Mouse (Mus musculus): Measurements from ENCODE around the gene Pfdn6. TPM values are rescaled to one million over a fixed set of nuclear protein-coding genes. Genes with fewer than 3 reads are reported as not detected.

Gene Pfdn6
- polyA plus RNA-seq, 1 experiment from 2014 or later: 190 TPM

DNA sequence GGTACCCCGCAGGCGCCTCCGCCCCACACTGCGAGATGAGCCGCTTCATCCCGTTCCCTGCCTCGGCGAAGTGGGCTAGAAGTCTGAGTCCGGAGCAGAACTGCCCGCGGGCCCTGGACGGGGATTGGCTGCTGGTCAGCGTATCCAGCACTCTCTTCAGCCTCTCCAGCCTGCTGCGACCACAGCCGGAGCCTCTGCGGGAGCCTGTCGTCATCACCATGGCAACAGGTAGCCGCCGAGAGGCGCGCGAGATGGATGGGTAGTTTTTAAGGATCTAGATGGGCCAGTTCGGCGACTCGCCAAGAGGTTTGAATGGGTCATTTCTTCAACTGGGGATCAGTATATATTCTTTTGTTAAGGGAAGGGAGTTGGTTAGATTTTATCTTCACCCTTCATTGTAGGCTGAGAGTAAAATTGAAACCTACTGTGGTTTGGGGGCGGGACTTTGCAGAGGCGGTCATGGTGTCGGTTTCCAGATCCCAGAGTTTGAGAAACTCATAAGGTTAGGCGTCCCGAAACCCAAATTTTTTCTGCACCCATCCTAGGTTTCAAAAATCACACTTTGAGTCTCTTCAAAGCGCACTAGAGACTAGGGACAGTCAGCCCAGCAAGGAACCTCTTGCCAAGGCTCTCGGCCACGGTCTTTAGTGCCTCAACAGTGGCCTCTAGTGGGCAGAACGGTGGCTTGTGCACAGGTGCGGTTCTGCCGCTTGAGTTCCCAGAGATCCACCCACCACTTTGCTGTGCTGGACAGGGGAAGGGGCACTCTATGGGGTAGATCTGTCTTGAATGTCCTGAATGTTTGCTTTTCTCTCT is 19.7 kb downstream of the Pfdn6 start:
- peaks cover 20% of the 10 kb centered on the region for H3K4me1 ChIP-seq (ENCODE audit: control insufficient read depth, insufficient read depth, low read length)
- ATAC-seq (ENCODE audit: insufficient read depth, low FRiP score, low TSS enrichment): peak; percentile 60
- peak; percentile 85 for DNase-seq (ENCODE audit: low spot score)
- peak overlapping the region; percentile 43 for H3K4me3 ChIP-seq (ENCODE audit: low read depth, low read length)
- H3K27ac ChIP-seq (ENCODE audit: low read depth, low read length): 0 out of 2 replicates have a peak overlapping the region, but pooled peaks have one; percentile 56
- under 1% methylated on average over 36 of the region's 36 CpGs for WGBS
- no peaks in the 10 kb centered on the region for H3K9me3 ChIP-seq (ENCODE audit: control insufficient read depth, low read length)
- peak overlapping the region; percentile 98 for H3K4me2 ChIP-seq (ENCODE audit: low read depth)
- peak overlapping the region; percentile 60 for H3K9ac ChIP-seq (ENCODE audit: low read length)
- no peaks in the 10 kb centered on the region for H3K27me3 ChIP-seq (ENCODE audit: control insufficient read depth, insufficient read depth, low read length)
- H3K36me3 ChIP-seq (ENCODE audit: control insufficient read depth, insufficient read depth, low read length): no peaks in the 10 kb centered on the region; the same call in 1 of the 2 replicates

- no peak for ATAC-seq (ENCODE audit: insufficient read depth, low FRiP score, low TSS enrichment)
- Histone ChIP-seq H3K9me3 (ENCODE audit: control insufficient read depth, low read length) (no peaks in the 10 kb centered on the region), H3K4me2 (ENCODE audit: low read depth) (peak overlapping the region; percentile 98), H3K4me1 (ENCODE audit: control insufficient read depth, insufficient read depth, low read length) (peaks cover 20% of the 10 kb centered on the region), H3K27me3 (ENCODE audit: control insufficient read depth, insufficient read depth, low read length) (no peaks in the 10 kb centered on the region), H3K27ac (ENCODE audit: low read depth, low read length) (0 out of 2 replicates have a peak overlapping the region, but pooled peaks have one; percentile 56), H3K9ac (ENCODE audit: low read length) (peak overlapping the region; percentile 60), H3K4me3 (ENCODE audit: low read depth, low read length) (peak overlapping the region; percentile 43), H3K36me3 (ENCODE audit: control insufficient read depth, insufficient read depth, low read length) (no peaks in the 10 kb centered on the region; the same call in 1 of the 2 replicates)
- no peak for DNase-seq (ENCODE audit: low spot score)
- under 1% methylated on average over 52 of the region's 52 CpGs for WGBS
Measured at GRCm38 (mm10) chr17:33919351-33920281, 20.5 kb downstream of the Pfdn6 start.

DNA sequence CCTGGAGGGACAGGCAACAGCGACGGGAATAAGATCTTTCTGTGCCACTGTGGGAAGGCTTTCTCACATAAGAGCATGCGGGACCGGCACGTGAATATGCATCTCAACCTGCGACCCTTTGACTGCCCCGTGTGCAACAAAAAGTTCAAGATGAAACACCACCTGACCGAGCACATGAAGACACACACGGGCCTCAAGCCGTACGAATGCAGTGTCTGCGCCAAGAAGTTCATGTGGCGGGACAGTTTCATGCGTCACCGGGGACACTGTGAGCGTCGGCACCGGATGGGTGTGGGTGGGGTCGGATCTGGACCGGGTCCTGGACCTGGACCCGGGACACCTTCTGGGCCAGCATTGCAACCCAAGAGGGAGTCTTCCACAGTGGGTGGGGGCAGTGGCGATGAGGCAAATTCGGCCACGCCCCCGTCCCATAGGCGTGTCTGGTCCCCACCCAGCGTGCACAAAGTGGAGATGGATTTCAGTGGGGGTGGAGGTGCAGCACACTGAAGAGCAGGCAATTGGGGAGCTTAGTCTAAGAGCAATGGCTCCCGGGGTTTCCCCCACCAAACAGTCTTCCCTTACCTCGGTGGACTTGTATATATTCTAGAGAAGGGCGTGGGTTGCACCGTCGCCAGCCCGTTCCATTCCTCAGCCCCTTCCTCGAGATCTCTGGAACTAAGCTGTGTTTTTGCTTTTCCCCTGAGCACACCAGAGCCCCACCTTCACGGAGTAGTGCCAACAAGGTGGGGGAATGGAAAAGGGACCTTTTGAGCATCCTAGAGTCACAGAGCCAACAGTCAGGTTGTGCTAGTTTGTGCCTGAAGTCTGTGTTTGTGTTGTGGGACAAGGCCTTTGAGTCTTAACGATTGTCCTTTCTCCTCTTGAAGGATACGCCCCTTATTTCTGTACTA is 21.6 kb downstream of the Pfdn6 start:
- H3K9ac ChIP-seq (ENCODE audit: low read length): no peak overlapping the region; the same call in 1 of the 2 replicates
- DNase-seq (ENCODE audit: low spot score): no peak
- H3K9me3 ChIP-seq (ENCODE audit: control insufficient read depth, low read length): no peaks in the 10 kb centered on the region
- H3K27me3 ChIP-seq (ENCODE audit: control insufficient read depth, insufficient read depth, low read length): no peaks in the 10 kb centered on the region
- H3K36me3 ChIP-seq (ENCODE audit: control insufficient read depth, insufficient read depth, low read length): peaks cover 6% of the 10 kb centered on the region
- no peak for ATAC-seq (ENCODE audit: insufficient read depth, low FRiP score, low TSS enrichment)
- H3K4me3 ChIP-seq (ENCODE audit: low read depth, low read length): 0 out of 2 replicates have a peak overlapping the region, but pooled peaks have one; percentile 6
- 60% methylated on average over 37 of the region's 37 CpGs for WGBS
- peak overlapping the region; percentile 98 for H3K4me2 ChIP-seq (ENCODE audit: low read depth)
- no peak overlapping the region for H3K27ac ChIP-seq (ENCODE audit: low read depth, low read length)
- peaks cover 20% of the 10 kb centered on the region for H3K4me1 ChIP-seq (ENCODE audit: control insufficient read depth, insufficient read depth, low read length)

DNA sequence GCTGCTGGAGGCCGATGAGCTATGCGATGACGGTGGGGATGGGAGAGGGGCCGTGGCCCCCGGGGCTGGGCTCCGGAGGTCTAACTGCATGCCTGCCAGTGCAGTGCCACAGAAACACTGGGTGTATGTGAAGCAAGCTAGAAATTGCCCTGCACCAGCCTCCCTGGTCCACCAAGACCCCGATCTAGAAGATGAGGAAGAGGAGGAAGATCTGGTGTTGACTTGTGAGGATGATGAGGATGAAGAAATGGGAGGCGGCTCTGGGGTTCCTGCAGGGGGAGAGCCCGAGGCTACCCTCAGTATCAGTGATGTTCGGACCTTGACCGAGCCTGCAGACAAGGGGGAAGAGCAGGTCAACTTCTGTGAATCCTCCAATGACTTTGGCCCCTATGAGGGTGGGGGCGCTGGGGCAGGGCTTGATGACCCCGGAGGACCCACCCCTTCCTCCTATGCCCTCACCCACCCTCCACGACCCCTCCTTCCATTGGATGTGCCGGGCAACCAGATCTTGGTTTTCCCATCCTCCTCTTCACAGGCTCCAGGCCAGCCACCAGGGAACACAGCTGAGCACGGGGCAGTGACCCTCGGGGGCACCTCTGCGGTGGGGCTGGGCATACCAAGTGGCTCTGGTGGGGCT is 22.4 kb downstream of the Pfdn6 start:
- DNase-seq (ENCODE audit: low spot score) (no peak), ATAC-seq (ENCODE audit: insufficient read depth, low FRiP score, low TSS enrichment) (no peak)
- H3K27ac ChIP-seq (ENCODE audit: low read depth, low read length): no peak overlapping the region
- no peak overlapping the region for H3K4me2 ChIP-seq (ENCODE audit: low read depth)
- peaks cover 20% of the 10 kb centered on the region for H3K4me1 ChIP-seq (ENCODE audit: control insufficient read depth, insufficient read depth, low read length)
- peaks cover 11% of the 10 kb centered on the region for H3K36me3 ChIP-seq (ENCODE audit: control insufficient read depth, insufficient read depth, low read length)
- 0 out of 2 replicates have a peak overlapping the region, but pooled peaks have one; percentile 6 for H3K4me3 ChIP-seq (ENCODE audit: low read depth, low read length)
- WGBS: 85% methylated on average over 18 of the region's 18 CpGs
- no peak overlapping the region; the same call in 1 of the 2 replicates for H3K9ac ChIP-seq (ENCODE audit: low read length)
- no peaks in the 10 kb centered on the region for H3K9me3 ChIP-seq (ENCODE audit: control insufficient read depth, low read length)
- H3K27me3 ChIP-seq (ENCODE audit: control insufficient read depth, insufficient read depth, low read length): no peaks in the 10 kb centered on the region

DNA sequence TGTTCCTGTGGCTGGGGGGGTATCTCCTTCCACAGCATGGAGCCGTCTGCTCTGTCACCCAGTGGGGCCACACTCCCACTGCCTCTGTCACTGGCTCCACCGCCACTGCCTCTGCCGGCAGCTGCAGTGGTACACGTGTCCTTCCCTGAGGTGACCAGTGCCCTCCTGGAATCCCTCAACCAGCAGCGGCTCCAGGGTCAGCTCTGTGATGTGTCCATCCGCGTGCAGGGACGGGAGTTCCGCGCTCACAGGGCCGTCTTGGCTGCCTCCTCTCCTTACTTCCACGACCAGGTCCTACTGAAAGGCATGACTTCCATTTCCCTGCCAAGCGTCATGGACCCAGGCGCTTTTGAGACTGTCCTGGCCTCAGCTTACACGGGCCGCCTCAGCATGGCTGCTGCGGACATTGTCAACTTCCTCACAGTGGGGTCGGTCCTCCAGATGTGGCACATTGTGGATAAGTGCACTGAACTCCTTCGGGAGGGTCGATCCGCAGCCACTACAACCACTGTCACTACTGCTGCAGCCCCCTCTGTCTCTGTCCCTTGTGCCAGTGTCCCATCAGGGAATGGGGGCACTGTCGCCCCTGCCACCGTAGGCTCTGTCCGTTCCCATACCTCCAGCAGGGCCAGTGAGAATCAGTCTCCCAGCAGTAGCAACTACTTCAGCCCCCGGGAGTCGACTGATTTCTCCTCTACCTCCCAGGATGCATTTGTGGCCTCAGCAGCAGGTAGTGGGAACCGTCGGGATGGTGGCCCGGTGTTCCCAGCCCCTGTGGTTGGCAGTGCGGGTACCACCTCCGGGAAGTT is 23.1 kb downstream of the Pfdn6 start:
- ATAC-seq (ENCODE audit: insufficient read depth, low FRiP score, low TSS enrichment) (no peak), DNase-seq (ENCODE audit: low spot score) (no peak)
- peak overlapping the region; percentile 50 for H3K4me3 ChIP-seq (ENCODE audit: low read depth, low read length)
- peak overlapping the region; percentile 54 for H3K4me2 ChIP-seq (ENCODE audit: low read depth)
- peaks cover 20% of the 10 kb centered on the region for H3K4me1 ChIP-seq (ENCODE audit: control insufficient read depth, insufficient read depth, low read length)
- H3K27me3 ChIP-seq (ENCODE audit: control insufficient read depth, insufficient read depth, low read length): no peaks in the 10 kb centered on the region
- no peaks in the 10 kb centered on the region for H3K9me3 ChIP-seq (ENCODE audit: control insufficient read depth, low read length)
- 78% methylated on average over 31 of the region's 31 CpGs for WGBS
- peaks cover 17% of the 10 kb centered on the region for H3K36me3 ChIP-seq (ENCODE audit: control insufficient read depth, insufficient read depth, low read length)
- no peak overlapping the region for H3K9ac ChIP-seq (ENCODE audit: low read length)
- no peak overlapping the region for H3K27ac ChIP-seq (ENCODE audit: low read depth, low read length)

DNA sequence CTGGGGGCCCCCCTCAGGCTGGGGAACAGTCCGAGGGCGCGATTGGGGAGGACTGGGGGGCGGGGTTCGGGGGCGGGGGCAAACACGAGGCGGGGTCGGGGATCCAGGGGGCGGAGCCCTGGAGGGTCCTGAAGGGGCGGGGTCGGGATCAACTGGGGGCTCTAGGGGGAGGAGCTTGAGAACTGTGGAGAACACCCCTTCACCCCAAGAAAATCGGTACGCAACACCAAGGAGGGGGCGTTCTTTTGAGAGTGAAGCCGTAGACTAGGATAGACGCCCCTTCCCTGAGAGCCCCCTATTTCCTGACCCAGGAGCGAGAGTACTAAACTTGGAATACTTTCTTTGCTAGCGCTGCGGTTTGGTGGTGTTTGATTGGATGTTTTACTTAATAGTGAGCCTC is 23.8 kb downstream of the Pfdn6 start:
- WGBS: 1% methylated on average over 18 of the region's 20 CpGs
- peaks cover 20% of the 10 kb centered on the region for H3K4me1 ChIP-seq (ENCODE audit: control insufficient read depth, insufficient read depth, low read length)
- no peak for DNase-seq (ENCODE audit: low spot score)

GRCm38 (mm10) chr17:33915671-33916250 is 24.4 kb downstream of the Pfdn6 start, which contains the start of the genes Tapbp and Zbtb22:
Gene Tapbp, plus strand, starts transcription at chr17:33915899.
Gene Zbtb22, plus strand, starts transcription at chr17:33915904.
- 0 out of 2 replicates have a peak within 1 kb of the TSS, but pooled peaks have one; percentile 63 for H3K27ac ChIP-seq (ENCODE audit: low read depth, low read length)
- peak within 1 kb of the TSS; percentile 52 for H3K9ac ChIP-seq (ENCODE audit: low read length)
- ATAC-seq (ENCODE audit: insufficient read depth, low FRiP score, low TSS enrichment): peak; percentile 89
- peak; percentile 97 for DNase-seq (ENCODE audit: low spot score)
- no peaks in the 10 kb centered on the region for H3K27me3 ChIP-seq (ENCODE audit: control insufficient read depth, insufficient read depth, low read length)
- peak within 1 kb of the TSS; percentile 50 for H3K4me3 ChIP-seq (ENCODE audit: low read depth, low read length)
- H3K9me3 ChIP-seq (ENCODE audit: control insufficient read depth, low read length): no peaks in the 10 kb centered on the region
- under 1% methylated on average over 31 of the region's 34 CpGs for WGBS
- peak within 1 kb of the TSS; percentile 54 for H3K4me2 ChIP-seq (ENCODE audit: low read depth)
- H3K36me3 ChIP-seq (ENCODE audit: control insufficient read depth, insufficient read depth, low read length): peaks cover 23% of the 10 kb centered on the region
- peaks cover 20% of the 10 kb centered on the region for H3K4me1 ChIP-seq (ENCODE audit: control insufficient read depth, insufficient read depth, low read length)

More for the DNA sequence above, 23.8 kb downstream of the Pfdn6 start:
- Histone ChIP-seq H3K36me3 (ENCODE audit: control insufficient read depth, insufficient read depth, low read length) (peaks cover 23% of the 10 kb centered on the region), H3K27ac (ENCODE audit: low read depth, low read length) (0 out of 2 replicates have a peak overlapping the region, but pooled peaks have one; percentile 63), H3K4me2 (ENCODE audit: low read depth) (peak overlapping the region; percentile 54), H3K27me3 (ENCODE audit: control insufficient read depth, insufficient read depth, low read length) (no peaks in the 10 kb centered on the region), H3K4me3 (ENCODE audit: low read depth, low read length) (peak overlapping the region; percentile 50), H3K9ac (ENCODE audit: low read length) (peak overlapping the region; percentile 52), H3K9me3 (ENCODE audit: control insufficient read depth, low read length) (no peaks in the 10 kb centered on the region)
- peak; percentile 46 for ATAC-seq (ENCODE audit: insufficient read depth, low FRiP score, low TSS enrichment)

Measured in neural tube, embryonic 11.5 days (tissue).